In the genomic region with DNA sequence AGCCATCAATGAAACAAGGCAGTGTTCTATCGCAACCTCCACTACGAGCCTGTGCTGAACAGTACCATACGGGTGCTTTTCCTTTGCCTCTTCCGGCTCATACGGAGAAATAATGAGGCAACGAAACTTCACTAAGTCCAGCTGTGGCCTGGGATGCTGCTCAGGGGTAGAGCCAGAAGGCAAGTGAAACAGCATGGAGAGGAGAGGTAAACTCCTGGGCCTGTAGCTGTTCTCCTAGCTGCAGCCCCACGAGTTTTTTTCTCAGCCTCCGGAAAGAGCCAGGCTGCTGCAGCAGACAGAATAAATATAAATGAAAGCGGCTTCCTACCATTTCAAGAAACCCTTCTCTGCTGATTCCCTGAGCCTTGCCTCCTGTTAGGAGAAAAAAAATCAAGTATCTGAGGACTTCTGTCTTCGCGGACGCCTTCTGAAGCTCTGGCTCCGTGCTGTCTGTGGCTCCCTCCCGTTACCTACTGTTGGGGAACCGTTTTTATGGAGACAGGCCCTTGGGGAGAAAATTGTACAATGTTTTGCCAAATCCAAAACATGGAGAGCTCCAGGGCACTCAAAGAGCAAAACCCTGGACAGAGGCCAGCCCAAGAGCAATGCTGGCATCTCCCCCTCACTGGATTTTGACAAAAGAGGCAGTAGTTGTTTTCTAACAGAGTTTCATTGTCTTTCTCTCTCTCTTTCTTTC, we compare ENCODE assay signal across 9 mouse cellular contexts.
DNase-seq lines count a peak whose midpoint lies in the region; ATAC-seq and TF ChIP-seq lines count a peak whose summit lies in the region.
"Had no signal": no experiment of that assay in that cellular context is flagged by ENCODE, and none has a peak within 500 bp of the region (broad histone marks: within the 10 kb centered on the region; RNA-seq: fewer than 3 reads in every experiment).

No protein-coding gene starts in this region.

- no peak overlapping the region for H3K4me3 ChIP-seq in hindbrain, embryonic 12.5 days
- no peak overlapping the region for H3K4me3 ChIP-seq in hindbrain, embryonic 10.5 days
- H3K4me3 ChIP-seq in cortical plate, adult 2 months (ENCODE audit: insufficient read depth, low read length): no peak overlapping the region
- H3K4me3 ChIP-seq in left cerebral cortex, adult 2 months: 0 out of 2 replicates have a peak overlapping the region, but pooled peaks have one; percentile 4

- intact Hi-C loops in heart, postnatal 36 days (cut with DNase I): no loop called here
- intact Hi-C loops in left cerebral cortex, adult 2 months (cut with DNase I): no loop called here

- no peaks in the 10 kb centered on the region for H3K27me3 ChIP-seq in hindbrain, embryonic 12.5 days
- no peaks in the 10 kb centered on the region for H3K27me3 ChIP-seq in hindbrain, embryonic 10.5 days (ENCODE audit: insufficient read depth, poor library complexity, severe bottlenecking)
- H3K27me3 ChIP-seq: Patski had no signal

- peak overlapping the region; percentile 57 for H3K27ac ChIP-seq in hindbrain, embryonic 12.5 days
- no peak overlapping the region for H3K27ac ChIP-seq in hindbrain, embryonic 10.5 days
- peak overlapping the region; percentile 59; the same call in 1 of the 2 replicates for H3K27ac ChIP-seq in cortical plate, adult 2 months (ENCODE audit: insufficient read depth, low read length)
- H3K27ac ChIP-seq in left cerebral cortex, adult 2 months: peak overlapping the region; percentile 81

- no peaks in the 10 kb centered on the region for H3K36me3 ChIP-seq in hindbrain, embryonic 12.5 days
- H3K36me3 ChIP-seq in hindbrain, embryonic 10.5 days: no peaks in the 10 kb centered on the region

- TF ChIP-seq CTCF in cortical plate, adult 2 months (IDR thresholded peaks at IDR 0.05; ENCODE audit: extremely low read depth, insufficient read depth, low read length): no peak
- TF ChIP-seq CTCF in left cerebral cortex, adult 2 months (IDR thresholded peaks at IDR 0.05): no peak

- peaks cover 3% of the 10 kb centered on the region; the same call in 1 of the 2 replicates for H3K4me1 ChIP-seq in hindbrain, embryonic 12.5 days
- H3K4me1 ChIP-seq in hindbrain, embryonic 10.5 days (replicated peaks): peaks cover 9% of the 10 kb centered on the region
- H3K4me1 ChIP-seq in cortical plate, adult 2 months (ENCODE audit: control insufficient read depth, insufficient read depth, low read length): no peaks in the 10 kb centered on the region

- no peak for TF ChIP-seq POLR2A in cortical plate, adult 2 months (IDR thresholded peaks at IDR 0.05; ENCODE audit: extremely low read depth, insufficient read depth, low read length)

- H3K9me3 ChIP-seq in hindbrain, embryonic 12.5 days (replicated peaks): no peaks in the 10 kb centered on the region
- H3K9me3 ChIP-seq in hindbrain, embryonic 10.5 days: no peaks in the 10 kb centered on the region

- H3K9ac ChIP-seq in hindbrain, embryonic 12.5 days: no peak overlapping the region

- no peak overlapping the region for H3K4me2 ChIP-seq in hindbrain, embryonic 12.5 days (replicated peaks)

- no peak for ATAC-seq in hindbrain, embryonic 12.5 days (ENCODE audit: low FRiP score)
- ATAC-seq: Patski had no signal

- DNase-seq in hindbrain, embryonic 10.5 days (ENCODE audit: low spot score): no peak
- DNase-seq in heart, postnatal 36 days: peak; percentile 10 to 13
- DNase-seq in left cerebral cortex, adult 2 months (ENCODE audit: extremely low spot score in 1 of 2, low spot score in 2 of 2): peak; percentile 15 to 21
- DNase-seq in right cerebral cortex, adult 2 months (ENCODE audit: low spot score in 2 of 2): peak; percentile 16 to 37
- DNase-seq in embryo, embryonic 10 days (ENCODE audit: low spot score): no peak
- DNase-seq in MN1 (ENCODE audit: low spot score): no peak

- WGBS in hindbrain, embryonic 12.5 days: 68% methylated on average over 15 of the region's 15 CpGs
- 84% methylated on average over 15 of the region's 15 CpGs for WGBS in hindbrain, embryonic 10.5 days

Comparison
In these comparisons a context has a peak if more than half of its experiments do, and no peak if none do; other contexts are left out.
1. DNase-seq: peak in heart, postnatal 36 days (2 of 2), left cerebral cortex, adult 2 months (2 of 2) and right cerebral cortex, adult 2 months (2 of 2); none in hindbrain, embryonic 10.5 days (single experiment), embryo, embryonic 10 days (single experiment) and MN1 (single experiment).